9 mouse cellular contexts compared by ENCODE assay signal in the genomic region with DNA sequence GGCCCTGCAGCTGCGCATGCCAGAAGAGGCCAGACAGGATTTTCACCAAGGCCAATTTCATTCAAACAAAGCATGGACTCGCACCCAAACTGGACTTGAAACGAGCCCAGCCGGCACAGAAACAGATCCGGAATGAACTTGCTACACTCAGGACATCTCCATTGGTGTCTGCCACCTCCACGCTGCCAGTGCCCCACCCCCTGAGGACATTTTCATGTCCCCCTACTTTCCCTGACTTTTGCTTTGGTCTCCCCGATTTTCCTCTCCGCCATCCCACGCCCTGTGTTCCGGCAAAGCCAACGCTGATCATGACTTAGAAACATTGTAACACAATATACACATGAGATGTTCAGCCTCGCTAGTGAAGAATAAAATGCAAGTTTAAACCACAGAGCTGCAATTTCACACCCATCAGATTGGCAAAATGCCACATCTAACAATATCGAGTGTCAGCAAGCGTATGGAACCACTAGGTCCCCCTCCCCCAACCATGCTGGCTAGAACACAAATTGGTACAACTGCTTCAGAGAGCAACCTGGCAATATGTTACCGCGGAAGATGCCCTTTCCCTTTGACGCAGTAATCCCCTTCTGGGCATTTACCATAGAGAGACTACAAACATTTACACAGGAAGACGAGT. TPM values are rescaled to one million over a fixed set of nuclear protein-coding genes. Genes with fewer than 3 reads are reported as not detected.
A peak's percentile ranks its signal among the peaks of the same experiment; 100 is the strongest.
DNase-seq lines count a peak whose midpoint lies in the region; ATAC-seq lines count a peak whose summit lies in the region.
"Had no signal": no experiment of that assay in that cellular context is flagged by ENCODE, and none has a peak within 500 bp of the region (broad histone marks: within the 10 kb centered on the region; RNA-seq: fewer than 3 reads in every experiment).

No protein-coding gene starts in this region.

- H3K9me3 ChIP-seq in lung, embryonic 15.5 days = no peaks in the 10 kb centered on the region
- H3K9me3 ChIP-seq in forebrain, embryonic 15.5 days = no peaks in the 10 kb centered on the region
- H3K9me3 ChIP-seq in stomach, embryonic 15.5 days = no peaks in the 10 kb centered on the region
- H3K9me3 ChIP-seq: megakaryocyte, embryonic 14.5 days had no signal

- no peak for DNase-seq in frontal cortex, postnatal 14 days (ENCODE audit: low spot score in 2 of 2)
- no peak for DNase-seq in lung, postnatal 14 days
- DNase-seq in embryo, embryonic 10 days (ENCODE audit: low spot score) = no peak
- no peak for DNase-seq in gastrocnemius, postnatal 36 days

- no peaks in the 10 kb centered on the region for H3K27me3 ChIP-seq in lung, embryonic 15.5 days
- H3K27me3 ChIP-seq in forebrain, embryonic 15.5 days = no peaks in the 10 kb centered on the region
- H3K27me3 ChIP-seq in stomach, embryonic 15.5 days (replicated peaks) = no peaks in the 10 kb centered on the region
- H3K27me3 ChIP-seq: megakaryocyte, embryonic 14.5 days had no signal

- no peaks in the 10 kb centered on the region for H3K36me3 ChIP-seq in lung, embryonic 15.5 days
- no peaks in the 10 kb centered on the region for H3K36me3 ChIP-seq in forebrain, embryonic 15.5 days
- no peaks in the 10 kb centered on the region for H3K36me3 ChIP-seq in stomach, embryonic 15.5 days

- H3K9ac ChIP-seq in lung, embryonic 15.5 days = no peak overlapping the region
- no peak overlapping the region for H3K9ac ChIP-seq in forebrain, embryonic 15.5 days (replicated peaks)
- H3K9ac ChIP-seq in stomach, embryonic 15.5 days = no peak overlapping the region

- 0 out of 2 replicates have a peak overlapping the region, but pooled peaks have one; percentile 10 for H3K4me3 ChIP-seq in lung, embryonic 15.5 days
- H3K4me3 ChIP-seq in forebrain, embryonic 15.5 days = no peak overlapping the region
- H3K4me3 ChIP-seq in stomach, embryonic 15.5 days (replicated peaks) = no peak overlapping the region
- H3K4me3 ChIP-seq: megakaryocyte, embryonic 14.5 days had no signal

- peak overlapping the region; percentile 88 for H3K27ac ChIP-seq in lung, embryonic 15.5 days
- H3K27ac ChIP-seq in forebrain, embryonic 15.5 days (replicated peaks) = peak overlapping the region; percentile 44
- H3K27ac ChIP-seq in stomach, embryonic 15.5 days = peak overlapping the region; percentile 53

- H3K4me1 ChIP-seq in lung, embryonic 15.5 days = peaks cover 51% of the 10 kb centered on the region
- peaks cover 23% of the 10 kb centered on the region for H3K4me1 ChIP-seq in forebrain, embryonic 15.5 days
- H3K4me1 ChIP-seq in stomach, embryonic 15.5 days = peaks cover 30% of the 10 kb centered on the region

- intact Hi-C loops in gastrocnemius, postnatal 36 days (cut with DNase I) = no loop called here

- H3K4me2 ChIP-seq in lung, embryonic 15.5 days = peak overlapping the region; percentile 48
- H3K4me2 ChIP-seq in forebrain, embryonic 15.5 days (replicated peaks) = no peak overlapping the region
- peak overlapping the region; percentile 20; the same call in 1 of the 2 replicates for H3K4me2 ChIP-seq in stomach, embryonic 15.5 days

- 62% methylated on average over 18 of the region's 18 CpGs for WGBS in lung, embryonic 15.5 days
- 57% methylated on average over 18 of the region's 18 CpGs for WGBS in forebrain, embryonic 15.5 days
- WGBS in stomach, embryonic 15.5 days = 63% methylated on average over 18 of the region's 18 CpGs

- ATAC-seq in frontal cortex, adult (ENCODE audit: low TSS enrichment) = peak; percentile 25
- no peak for ATAC-seq in lung, embryonic 15.5 days (ENCODE audit: borderline replicate concordance, extremely low read depth, low FRiP score, low TSS enrichment)
- peak; percentile 63 for ATAC-seq in forebrain, embryonic 15.5 days (replicated peaks)
- ATAC-seq in stomach, embryonic 15.5 days (ENCODE audit: insufficient read depth, low FRiP score, low read depth) = no peak

RNA-seq across cellular contexts. Expression of gene Usp46, which starts 6.7 kb away (rescaled TPM):
- polyA plus RNA-seq in lung, embryonic 15.5 days (2015; fragmentation: Nextera tagmentation; extraction: Ambion mirVana) = 44.5 and 46.4 TPM in 2 replicates
- polyA plus RNA-seq in forebrain, embryonic 15.5 days (2015; fragmentation: Nextera tagmentation; extraction: Ambion mirVana) = 28.0 and 29.0 TPM in 2 replicates
- 27.4 and 27.7 TPM in 2 replicates for polyA plus RNA-seq in stomach, embryonic 15.5 days (2015; fragmentation: Nextera tagmentation; extraction: Ambion mirVana)
- total RNA-seq in gastrocnemius, postnatal 36 days (2021) = 10 to 100 TPM in 1 of 2 experiments, 1 to 10 TPM in 1; 8.2 to 13.0 TPM

Comparison
In these comparisons a context has a peak if more than half of its experiments do, and no peak if none do; other contexts are left out.
1. ATAC-seq: peak in frontal cortex, adult (single experiment) and forebrain, embryonic 15.5 days (single experiment); none in lung, embryonic 15.5 days (single experiment) and stomach, embryonic 15.5 days (single experiment).
2. Peak in every context shown above with its lines, with median percentiles within 50 percentile points of each other: H3K27ac ChIP-seq.